Mouse (Mus musculus): ENCODE data around the gene Ndufs5. TPM values are rescaled to one million over a fixed set of nuclear protein-coding genes. Genes with fewer than 3 reads are reported as not detected.
A peak's percentile ranks its signal among the peaks of the same experiment; 100 is the strongest.

The Ndufs5 gene
- polyA plus RNA-seq, 1 experiment from 2014 or later: 387 TPM

DNA sequence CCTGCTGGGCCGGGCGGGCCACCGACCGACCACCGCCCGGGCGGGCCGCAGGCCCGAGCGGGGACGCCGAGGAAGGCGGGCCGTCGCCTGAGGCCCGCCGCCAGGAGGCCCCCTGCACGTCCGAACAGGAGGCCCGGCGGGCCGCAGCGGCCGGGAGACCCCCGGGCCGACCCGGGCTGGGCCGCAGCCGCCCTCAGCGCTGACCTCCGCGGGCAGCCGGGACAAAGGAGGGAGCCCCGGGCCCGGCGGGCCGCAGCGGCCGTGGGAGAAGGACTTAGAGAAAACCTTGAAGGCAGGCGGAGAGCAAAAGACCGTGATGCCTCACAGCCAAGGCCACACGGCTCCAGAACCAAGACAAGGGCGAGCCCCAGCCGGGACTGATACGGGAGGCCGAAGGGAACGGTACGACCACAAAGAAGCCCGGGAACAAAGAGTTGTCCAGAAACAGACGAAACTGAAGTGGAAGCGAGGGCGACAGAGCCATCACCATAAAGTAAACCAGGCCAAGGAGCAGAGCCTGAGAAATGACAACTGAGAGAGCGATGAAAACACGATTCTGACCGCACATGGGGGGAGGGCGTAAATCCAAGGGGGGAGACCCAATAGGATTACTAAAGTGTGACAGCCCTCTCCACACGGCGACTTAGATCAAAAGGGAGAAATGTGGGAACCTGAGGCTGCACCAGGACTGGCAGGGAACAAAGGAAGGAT, 52.9 kb downstream of the Ndufs5 start:
- no peaks in the 10 kb centered on the region for H3K9me3 ChIP-seq
- H3K36me3 ChIP-seq: no peaks in the 10 kb centered on the region
- H3K27me3 ChIP-seq (replicated peaks): no peaks in the 10 kb centered on the region
- H3K4me2 ChIP-seq (replicated peaks): peak overlapping the region; percentile 86
- peak overlapping the region; percentile 100 for H3K9ac ChIP-seq
- 1% methylated on average over 57 of the region's 58 CpGs for WGBS
- ATAC-seq (ENCODE audit: low FRiP score, low read depth): peak; percentile 49
- peaks cover 44% of the 10 kb centered on the region for H3K4me1 ChIP-seq
- H3K27ac ChIP-seq: peak overlapping the region; percentile 98
- peak overlapping the region; percentile 94 for H3K4me3 ChIP-seq

GRCm38 (mm10) chr4:123664021-123664950, 53.7 kb downstream of the Ndufs5 start:
- H3K27me3 ChIP-seq (replicated peaks): no peaks in the 10 kb centered on the region
- peak overlapping the region; percentile 98 for H3K27ac ChIP-seq
- H3K4me1 ChIP-seq: peaks cover 44% of the 10 kb centered on the region
- no peaks in the 10 kb centered on the region for H3K36me3 ChIP-seq
- peak overlapping the region; percentile 86 for H3K4me2 ChIP-seq (replicated peaks)
- H3K9me3 ChIP-seq: no peaks in the 10 kb centered on the region
- H3K9ac ChIP-seq: peak overlapping the region; percentile 100
- peak; percentile 63 for ATAC-seq (ENCODE audit: low FRiP score, low read depth)
- under 1% methylated on average over 106 of the region's 125 CpGs for WGBS
- peak overlapping the region; percentile 94 for H3K4me3 ChIP-seq

DNA sequence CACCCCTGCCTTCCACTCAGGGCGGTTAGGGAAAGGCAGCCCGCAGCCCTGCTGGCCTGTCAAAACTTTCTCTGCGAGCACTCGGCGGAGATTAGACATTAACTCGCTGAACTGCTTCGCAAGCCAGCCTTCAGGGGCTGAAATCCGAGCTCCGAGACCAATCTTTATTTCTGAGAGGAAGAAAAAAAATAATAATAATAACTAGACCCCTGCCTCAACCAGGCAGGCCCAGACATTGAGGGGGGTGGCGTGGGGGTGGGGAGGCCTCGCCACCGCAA, 54.4 kb downstream of the Ndufs5 start:
- Histone ChIP-seq H3K4me3 (peak overlapping the region; percentile 94), H3K4me2 (replicated peaks) (peak overlapping the region; percentile 86), H3K9ac (peak overlapping the region; percentile 100), H3K36me3 (no peaks in the 10 kb centered on the region), H3K27ac (peak overlapping the region; percentile 98), H3K4me1 (peaks cover 44% of the 10 kb centered on the region), H3K9me3 (no peaks in the 10 kb centered on the region), H3K27me3 (replicated peaks) (no peaks in the 10 kb centered on the region)
- under 1% methylated on average over 12 of the region's 12 CpGs for WGBS
- ATAC-seq (ENCODE audit: low FRiP score, low read depth): no peak

- Histone ChIP-seq H3K4me2 (replicated peaks) (peak overlapping the region; percentile 86), H3K36me3 (no peaks in the 10 kb centered on the region), H3K9ac (peak overlapping the region; percentile 100), H3K27ac (peak overlapping the region; percentile 98; the same call in 1 of the 2 replicates), H3K4me1 (peaks cover 44% of the 10 kb centered on the region), H3K9me3 (no peaks in the 10 kb centered on the region), H3K27me3 (replicated peaks) (no peaks in the 10 kb centered on the region), H3K4me3 (peak overlapping the region; percentile 94)
- 1% methylated on average over 15 of the region's 15 CpGs for WGBS
- no peak for ATAC-seq (ENCODE audit: low FRiP score, low read depth)
Observed at GRCm38 (mm10) chr4:123662914-123663687, 54.9 kb downstream of the Ndufs5 start.

Other genes starting within 250 kb of the Ndufs5 start
- 61.8 and 62.7 TPM in 2 replicates for gene Macf1, start 33.8 kb downstream of the Ndufs5 start, polyA plus RNA-seq (2016; fragmentation: Nextera tagmentation; extraction: Ambion mirVana)
- 89.7 and 91.8 TPM in 2 replicates for gene Akirin1, start 32.1 kb upstream of the Ndufs5 start, polyA plus RNA-seq (2016; fragmentation: Nextera tagmentation; extraction: Ambion mirVana)
- 0.45 and 1.2 TPM in 2 replicates for gene Rhbdl2, start 69.7 kb upstream of the Ndufs5 start, polyA plus RNA-seq (2016; fragmentation: Nextera tagmentation; extraction: Ambion mirVana)
- gene 4933427I04Rik, start 141.5 kb upstream of the Ndufs5 start, polyA plus RNA-seq (2016; fragmentation: Nextera tagmentation; extraction: Ambion mirVana): 0.09 TPM in 1 of 2 replicates, not detected in the other
- gene Mycbp, start 186.6 kb upstream of the Ndufs5 start, polyA plus RNA-seq (2016; fragmentation: Nextera tagmentation; extraction: Ambion mirVana): 47.0 and 49.5 TPM in 2 replicates
- 62.5 and 65.4 TPM in 2 replicates for gene Rragc, start 199.2 kb upstream of the Ndufs5 start, polyA plus RNA-seq (2016; fragmentation: Nextera tagmentation; extraction: Ambion mirVana)
- not detected in 2 replicates for gene 4930535I16Rik, start 199.8 kb upstream of the Ndufs5 start, polyA plus RNA-seq (2016; fragmentation: Nextera tagmentation; extraction: Ambion mirVana)

All from neural tube, embryonic 12.5 days (tissue).